Mouse (Mus musculus) olfactory bulb, adult 2 months (tissue): Measurements from ENCODE around the gene Ecm2.

ENCODE experiments used
- CTCF ChIP-seq: fragments of 200-500 bp; IDR thresholded peaks from 2 replicates; pipeline ENCODE4 v1.5.1; 2012; ENCODE audit warnings: low read depth, mild to moderate bottlenecking, low read length, moderate library complexity; ENCODE audit not compliant: insufficient read depth
- POLR2A ChIP-seq: fragments of 200-500 bp; IDR thresholded peaks from 2 replicates; pipeline ENCODE4 v1.6.1; 2012; ENCODE audit warnings: mild to moderate bottlenecking, low read depth, low read length, moderate library complexity; ENCODE audit not compliant: insufficient read depth

DNA sequence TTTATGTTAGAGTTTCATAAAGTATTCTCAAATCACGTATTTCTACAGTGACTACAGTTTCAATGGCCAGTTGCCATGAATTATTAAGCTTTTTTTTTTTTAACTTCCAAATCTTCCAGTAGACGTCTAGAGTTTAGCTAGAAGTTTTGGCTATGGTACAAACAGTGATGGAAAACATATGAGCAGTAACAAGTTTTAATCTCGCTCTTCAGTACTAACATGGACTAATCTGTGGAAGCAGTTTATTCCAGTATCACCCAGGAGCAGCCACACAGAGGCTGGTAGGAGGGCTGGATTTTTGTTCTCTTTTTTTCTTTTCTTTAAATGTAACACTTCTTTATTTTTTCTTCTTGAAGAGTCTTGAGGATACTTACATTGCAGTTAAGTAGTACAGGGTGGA is 39.7 kb downstream of the Ecm2 start, which contains the start of gene Aspn:
- TF ChIP-seq CTCF, result no peak
- TF ChIP-seq POLR2A, result no peak
